Mouse (Mus musculus) lung, postnatal 0 days (tissue): ENCODE data around the gene Rhd. TPM values are rescaled to one million over a fixed set of nuclear protein-coding genes. Genes with fewer than 3 reads are reported as not detected.

Experiments
- ATAC-seq: fragments of 200-750 bp; cut with Nextera tagmentation; 2 replicates; pipeline ENCODE4 v1.8.0; 2017; ENCODE audit warnings: moderate library complexity
- DNase-seq: peaks from one replicate; pipeline ENCODE4 v3.0.0-alpha.2; 2016; ENCODE audit warnings: low spot score
- H3K27ac ChIP-seq: fragments of 300-500 bp; sonication (generic); 2 replicates; pipeline ENCODE4 v1.5.1; 2014; ENCODE audit warnings: antibody characterized with exemption, mild to moderate bottlenecking, low read length, mixed read lengths
- H3K27me3 ChIP-seq: fragments of 300-500 bp; sonication (generic); replicated peaks from 2 replicates; pipeline ENCODE4 v1.6.1; 2014; ENCODE audit warnings: low read length, mixed read lengths; ENCODE audit not compliant: insufficient read depth
- H3K36me3 ChIP-seq: fragments of 300-500 bp; sonication (generic); 2 replicates; pipeline ENCODE4 v1.6.1; 2014; ENCODE audit warnings: low read length, mixed read lengths; ENCODE audit not compliant: insufficient read depth
- H3K4me1 ChIP-seq: fragments of 300-500 bp; sonication (generic); 2 replicates; pipeline ENCODE4 v1.6.1; 2014; ENCODE audit warnings: antibody characterized with exemption, low read depth, low read length, mixed read lengths; ENCODE audit not compliant: insufficient read depth
- H3K4me2 ChIP-seq: fragments of 300-500 bp; sonication (generic); replicated peaks from 2 replicates; pipeline ENCODE4 v1.6.1; 2014; ENCODE audit warnings: low read depth, mild to moderate bottlenecking, low read length, moderate library complexity, mixed read lengths
- H3K4me3 ChIP-seq: fragments of 300-500 bp; sonication (generic); 2 replicates; pipeline ENCODE4 v1.5.1; 2014; ENCODE audit warnings: low read depth, low read length
- H3K9ac ChIP-seq: fragments of 300-500 bp; sonication (generic); replicated peaks from 2 replicates; pipeline ENCODE4 v1.6.1; 2014; ENCODE audit warnings: low read depth, mild to moderate bottlenecking
- H3K9me3 ChIP-seq: fragments of 300-500 bp; sonication (generic); 2 replicates; pipeline ENCODE4 v1.6.1; 2016; ENCODE audit warnings: low read length, mixed read lengths
- CTCF ChIP-seq: IDR thresholded peaks from 2 replicates; pipeline ENCODE4 v1.5.1; 2016; ENCODE audit warnings: antibody characterized with exemption, mild to moderate bottlenecking
- EP300 ChIP-seq: IDR thresholded peaks from 2 replicates; pipeline ENCODE4 v1.6.1; 2016; ENCODE audit warnings: antibody characterized with exemption, mild to moderate bottlenecking, control low read depth
- WGBS: fragments of 180-500 bp; shearing (Covaris S2); extraction: QIAGEN DNeasy Blood & Tissue Kit; methylation state at CpG from one replicate; pipeline ENCODE4 v1.1.7; 2014; 5-methylcytosine and 5-hydroxymethylcytosine counted together
- polyA plus RNA-seq: library from polyadenylated mRNA; unstranded; fragments of >200 nt; fragmentation: Nextera tagmentation; extraction: Ambion mirVana; gene quantifications from 2 replicates; pipeline ENCODE4 v1.2.1, GENCODE M21; 2015

The Rhd gene
- polyA plus RNA-seq, 1 experiment from 2014 or later: 2.8 TPM

DNA sequence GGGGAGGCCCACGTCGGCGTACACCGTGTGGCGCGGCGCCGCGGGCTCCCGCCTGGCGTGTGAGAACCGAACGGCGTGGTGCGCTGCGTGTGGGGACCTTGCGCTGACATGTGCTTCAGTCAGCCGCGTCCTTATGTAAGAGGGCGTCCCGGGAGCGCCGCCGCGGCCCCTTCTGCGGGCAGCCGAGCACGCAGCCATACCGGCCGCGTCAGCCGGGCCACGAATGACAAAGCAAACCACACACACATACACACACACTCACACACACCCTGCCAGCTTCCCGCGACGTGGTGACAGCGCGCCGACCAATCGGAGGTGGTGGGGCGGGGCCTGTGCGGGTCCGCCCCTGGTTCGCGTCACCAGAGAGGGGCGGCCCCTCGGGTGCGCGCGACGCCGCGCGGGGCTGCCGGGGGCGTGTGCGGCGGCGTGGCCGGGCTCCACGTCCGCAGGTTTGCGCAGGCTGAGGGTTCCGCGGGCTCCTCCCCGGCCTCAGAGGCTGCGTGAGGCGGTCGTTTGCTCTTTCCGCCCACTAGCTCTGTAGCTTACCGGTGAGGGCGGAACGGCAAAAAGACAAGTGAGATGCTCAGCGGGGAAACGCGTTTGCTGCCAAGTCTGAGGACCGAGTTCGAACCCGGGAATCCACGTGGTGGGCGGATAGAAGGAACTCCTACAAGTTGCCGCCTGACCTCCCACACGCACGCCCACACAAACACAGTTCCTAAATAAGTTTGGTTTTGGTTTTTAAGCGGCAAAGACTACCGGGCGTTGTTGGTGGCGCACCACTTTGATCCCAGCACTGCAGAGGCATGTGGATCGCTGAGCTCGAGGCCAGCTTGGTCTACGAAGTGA is 10.5 kb upstream of the Rhd start:
- H3K9ac ChIP-seq: peak overlapping the region; percentile 84; the same call in 1 of the 2 replicates
- H3K36me3 ChIP-seq: no peaks in the 10 kb centered on the region
- H3K27me3 ChIP-seq: no peaks in the 10 kb centered on the region
- H3K4me1 ChIP-seq: peaks cover 4% of the 10 kb centered on the region; the same call in 1 of the 2 replicates
- H3K9me3 ChIP-seq: no peaks in the 10 kb centered on the region
- peak overlapping the region; percentile 77 for H3K4me2 ChIP-seq
- H3K4me3 ChIP-seq: peak overlapping the region; percentile 99
- DNase-seq (peak; percentile 95), ATAC-seq (peak; percentile 93)
- 1% methylated on average over 83 of the region's 91 CpGs for WGBS
- peak overlapping the region; percentile 92 for H3K27ac ChIP-seq
- TF ChIP-seq EP300: no peak
- TF ChIP-seq CTCF: no peak

DNA sequence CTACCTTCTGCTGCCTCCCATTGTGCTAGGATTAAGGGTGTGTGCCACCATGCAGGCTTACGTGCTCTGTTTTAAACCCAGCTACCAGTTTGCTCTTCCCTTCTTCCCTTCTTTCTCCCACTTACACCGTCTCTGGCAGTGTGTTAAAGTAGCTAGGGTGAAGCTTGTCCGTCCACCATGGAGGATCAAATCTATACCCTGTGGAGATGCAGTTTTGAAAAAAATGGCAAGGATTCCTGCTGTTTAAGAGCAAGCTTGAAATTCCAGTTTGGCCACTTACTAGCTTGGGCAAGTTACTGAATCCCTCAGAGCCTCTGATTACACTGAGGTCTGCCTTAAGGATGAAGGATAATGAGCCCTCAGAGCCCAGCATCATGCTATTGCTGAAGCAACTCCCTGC is 9.0 kb upstream of the Rhd start:
- Histone ChIP-seq H3K9me3 (no peaks in the 10 kb centered on the region), H3K36me3 (no peaks in the 10 kb centered on the region), H3K9ac (no peak overlapping the region), H3K4me2 (no peak overlapping the region), H3K27ac (no peak overlapping the region), H3K4me3 (no peak overlapping the region), H3K27me3 (no peaks in the 10 kb centered on the region), H3K4me1 (peaks cover 4% of the 10 kb centered on the region; the same call in 1 of the 2 replicates)
- TF ChIP-seq EP300 (no peak), CTCF (no peak)
- WGBS: 48% methylated on average over 3 of the region's 3 CpGs
- ATAC-seq (no peak), DNase-seq (peak; percentile 62)

DNA sequence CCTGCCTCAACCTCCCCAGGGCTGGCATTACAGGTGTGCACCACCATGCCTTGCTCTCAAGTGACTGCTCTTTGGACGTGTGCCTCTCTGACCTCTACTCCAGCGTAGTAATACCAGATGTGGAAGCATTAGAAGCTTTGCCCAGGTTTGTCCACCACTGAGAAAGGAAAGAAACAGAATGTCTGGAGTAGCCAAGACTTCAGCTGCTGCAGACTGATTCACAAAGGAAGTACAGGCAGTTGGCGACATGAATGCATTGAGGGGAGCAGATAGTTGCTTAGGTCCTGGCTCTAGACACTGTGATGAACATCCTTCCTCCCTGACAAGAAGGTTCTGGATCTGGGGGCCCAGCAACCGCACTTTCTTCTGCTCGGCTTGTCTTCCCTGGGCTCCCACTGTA is 8.3 kb upstream of the Rhd start:
- Histone ChIP-seq H3K4me1 (peaks cover 4% of the 10 kb centered on the region; the same call in 1 of the 2 replicates), H3K9ac (no peak overlapping the region), H3K27ac (no peak overlapping the region), H3K27me3 (no peaks in the 10 kb centered on the region), H3K4me2 (no peak overlapping the region), H3K36me3 (no peaks in the 10 kb centered on the region), H3K9me3 (no peaks in the 10 kb centered on the region), H3K4me3 (no peak overlapping the region)
- no peak for ATAC-seq
- 44% methylated on average over 5 of the region's 5 CpGs for WGBS
- no peak for TF ChIP-seq CTCF
- no peak for TF ChIP-seq EP300
- no peak for DNase-seq

DNA sequence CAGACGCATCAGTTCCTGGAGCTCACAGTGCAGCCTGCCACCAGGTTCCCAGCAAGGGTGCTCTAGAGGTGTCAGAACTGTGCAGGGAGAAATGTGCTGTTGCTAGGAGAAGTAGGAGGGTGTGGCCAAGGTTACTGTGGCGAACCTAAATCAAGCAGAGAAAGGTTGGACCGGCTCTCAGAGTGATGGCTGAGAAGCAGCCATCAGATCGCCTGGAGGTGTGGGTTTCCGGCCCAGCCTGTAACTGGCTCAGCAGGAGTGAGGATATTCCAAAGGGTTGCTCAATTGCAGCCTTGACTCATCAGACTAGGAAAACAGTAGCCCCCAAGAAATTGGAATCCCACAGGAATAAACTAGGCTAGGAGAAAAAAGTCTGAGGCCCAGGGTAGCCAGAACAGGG is 7.8 kb upstream of the Rhd start:
- ATAC-seq (no peak), DNase-seq (no peak)
- WGBS: 38% methylated on average over 5 of the region's 5 CpGs
- Histone ChIP-seq H3K36me3 (no peaks in the 10 kb centered on the region), H3K4me1 (peaks cover 4% of the 10 kb centered on the region; the same call in 1 of the 2 replicates), H3K27ac (no peak overlapping the region), H3K9ac (no peak overlapping the region), H3K27me3 (no peaks in the 10 kb centered on the region), H3K4me2 (no peak overlapping the region), H3K9me3 (no peaks in the 10 kb centered on the region), H3K4me3 (no peak overlapping the region)
- TF ChIP-seq CTCF (no peak), EP300 (no peak)

DNA sequence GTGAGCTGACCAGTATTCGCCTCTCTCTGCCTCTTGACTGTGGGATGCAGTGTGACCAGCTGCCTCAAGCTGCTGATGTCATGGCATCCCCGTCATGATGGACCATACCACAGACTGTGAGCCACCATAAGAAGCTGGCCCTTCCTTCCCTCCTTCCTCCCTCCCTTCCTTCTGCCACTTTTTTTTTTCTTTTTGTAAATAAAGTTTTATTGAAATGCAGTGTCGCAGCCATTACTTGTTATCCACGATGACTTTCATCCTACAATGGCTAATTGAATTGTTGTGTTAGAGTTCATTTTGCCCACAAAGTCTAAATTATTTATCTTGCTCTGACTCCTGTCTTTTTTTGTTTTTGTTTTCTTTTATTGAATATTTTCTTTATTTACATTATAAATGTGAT is 5.8 kb upstream of the Rhd start:
- no peak overlapping the region for H3K4me2 ChIP-seq
- 83% methylated on average over 4 of the region's 4 CpGs for WGBS
- H3K4me3 ChIP-seq: no peak overlapping the region
- no peak overlapping the region for H3K9ac ChIP-seq
- H3K27me3 ChIP-seq: no peaks in the 10 kb centered on the region
- TF ChIP-seq EP300: no peak
- no peak for TF ChIP-seq CTCF
- H3K36me3 ChIP-seq: no peaks in the 10 kb centered on the region
- no peaks in the 10 kb centered on the region for H3K9me3 ChIP-seq
- ATAC-seq (no peak), DNase-seq (no peak)
- H3K27ac ChIP-seq: no peak overlapping the region
- no peaks in the 10 kb centered on the region for H3K4me1 ChIP-seq

DNA sequence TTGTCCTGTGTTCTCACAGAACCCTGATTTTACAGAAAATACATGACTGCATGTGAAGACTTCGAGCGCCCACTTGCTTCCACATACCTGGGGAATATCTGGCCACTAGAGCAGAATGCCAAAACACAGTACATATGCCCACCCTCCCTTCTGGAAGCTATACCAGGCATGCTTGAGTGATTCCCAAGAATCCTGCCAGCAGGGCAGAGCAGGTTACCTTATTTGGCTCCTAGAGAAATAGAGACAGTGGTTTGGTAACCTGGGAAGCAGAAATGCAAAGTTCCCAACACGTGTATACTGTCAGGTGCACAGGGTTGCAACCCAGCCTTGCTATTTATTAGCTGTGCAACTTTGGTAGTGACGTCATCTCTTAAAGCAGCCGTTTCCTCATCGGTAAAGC is 2.5 kb upstream of the Rhd start:
- H3K27ac ChIP-seq: no peak overlapping the region
- H3K36me3 ChIP-seq: no peaks in the 10 kb centered on the region
- no peak overlapping the region for H3K4me2 ChIP-seq
- no peaks in the 10 kb centered on the region for H3K4me1 ChIP-seq
- no peak overlapping the region for H3K9ac ChIP-seq
- H3K9me3 ChIP-seq: no peaks in the 10 kb centered on the region
- H3K4me3 ChIP-seq: no peak overlapping the region
- no peak for TF ChIP-seq CTCF
- TF ChIP-seq EP300: no peak
- 63% methylated on average over 6 of the region's 6 CpGs for WGBS
- no peak for ATAC-seq
- no peaks in the 10 kb centered on the region for H3K27me3 ChIP-seq
- DNase-seq: no peak
